Mouse (Mus musculus) layer of hippocampus, adult 18-20 months (tissue): Measurements from ENCODE around the gene Nr3c2. TPM values are rescaled to one million over a fixed set of nuclear protein-coding genes. Genes with fewer than 3 reads are reported as not detected.
A peak's percentile ranks its signal among the peaks of the same experiment; 100 is the strongest.

Experiments used
- DNase-seq, 2 experiments: peaks; one replicate each; pipeline ENCODE4 v3.0.0; 2022; ENCODE audit warnings: low spot score in 2 of 2
- total RNA-seq, 2 experiments: library from RNA; stranded (reverse); gene quantifications; 2 replicates each; pipeline ENCODE4 v1.2.3; 2021

Nr3c2 gene
- total RNA-seq, 2 experiments from 2014 or later: 144 to 162 TPM

DNA sequence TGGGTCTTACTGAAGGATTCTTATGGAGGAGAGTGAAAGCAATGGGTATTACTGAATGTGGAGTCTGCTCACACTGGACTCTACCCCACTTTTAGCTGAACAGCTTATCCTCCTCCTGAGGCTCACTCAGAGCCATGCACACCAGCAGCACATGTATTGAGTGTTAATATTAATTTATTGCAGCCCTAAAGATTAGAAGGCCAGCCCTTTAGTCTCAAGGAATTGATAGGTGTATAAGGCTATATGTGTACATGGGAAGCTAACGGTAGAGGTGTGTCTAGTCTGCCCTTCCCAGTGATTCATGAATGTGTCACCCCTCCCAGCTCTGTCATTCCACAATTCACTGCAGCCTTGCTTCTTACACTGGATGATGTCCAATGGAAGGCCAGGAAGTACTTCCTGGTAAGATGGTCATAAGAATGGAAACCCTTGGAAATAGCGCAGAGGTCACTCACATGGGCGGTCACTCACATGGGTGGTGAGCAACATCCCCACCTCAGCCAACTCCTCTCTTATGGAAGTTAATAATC lies 156.3 kb downstream of the Nr3c2 start:
- DNase-seq: no peak

DNA sequence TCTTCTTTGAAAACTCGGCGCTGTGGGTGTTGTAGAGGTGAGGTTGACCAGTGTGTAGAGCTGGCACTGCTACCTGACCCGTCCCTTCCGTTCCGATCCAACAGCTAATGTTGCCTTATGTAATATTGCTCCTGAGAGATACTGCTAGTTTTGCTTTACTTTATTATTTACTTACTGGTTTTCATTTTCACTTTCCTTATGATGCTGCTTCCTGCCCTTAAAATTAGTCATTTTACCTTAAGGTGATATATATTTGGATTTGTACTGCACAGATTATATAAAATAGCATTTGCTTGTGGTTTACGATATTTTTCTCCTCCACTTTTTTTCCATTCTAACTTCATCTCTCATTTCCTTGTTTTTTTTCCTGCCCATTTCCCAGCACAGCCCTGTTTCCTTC lies 157.6 kb downstream of the Nr3c2 start:
- no peak for DNase-seq

DNA sequence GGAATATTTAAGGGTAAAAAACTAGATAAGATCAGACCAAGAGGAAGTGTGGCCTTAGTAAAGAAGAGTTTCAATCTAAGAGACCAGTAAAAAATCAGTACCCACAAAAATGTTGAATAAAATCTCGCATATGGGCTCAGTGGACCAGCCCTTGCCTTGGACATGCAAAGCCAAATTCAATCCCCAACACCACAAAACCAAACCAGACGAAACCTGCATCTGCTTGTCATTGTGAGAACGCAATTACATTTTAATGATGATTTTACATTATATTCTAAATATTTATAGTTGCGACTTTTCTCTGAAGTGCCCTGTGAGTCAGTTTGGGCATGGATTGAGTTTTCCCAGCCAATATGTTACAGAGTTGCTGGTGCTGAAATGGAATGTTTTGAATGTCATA lies 183.4 kb downstream of the Nr3c2 start:
- no peak for DNase-seq

DNA sequence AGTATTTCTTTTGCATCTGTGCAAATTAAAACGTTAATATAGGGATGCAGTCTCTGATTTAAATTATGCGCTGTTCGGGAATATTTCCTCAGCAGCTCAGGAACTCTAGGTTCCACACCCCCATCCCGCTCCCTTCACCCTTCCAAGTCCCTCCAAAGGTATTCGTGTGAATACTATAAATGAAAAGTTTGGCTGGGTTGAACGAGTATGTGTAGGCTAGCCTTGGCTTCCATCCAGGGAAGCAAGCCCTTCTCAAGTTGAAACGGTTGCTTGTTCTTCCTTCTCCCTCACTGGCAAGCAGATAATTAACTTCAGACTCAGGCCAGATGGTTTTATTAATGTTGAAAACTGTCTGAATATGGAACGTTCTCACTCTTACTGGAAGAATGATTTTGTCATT lies 186.8 kb downstream of the Nr3c2 start:
- DNase-seq: peak; percentile 26 to 68

DNA sequence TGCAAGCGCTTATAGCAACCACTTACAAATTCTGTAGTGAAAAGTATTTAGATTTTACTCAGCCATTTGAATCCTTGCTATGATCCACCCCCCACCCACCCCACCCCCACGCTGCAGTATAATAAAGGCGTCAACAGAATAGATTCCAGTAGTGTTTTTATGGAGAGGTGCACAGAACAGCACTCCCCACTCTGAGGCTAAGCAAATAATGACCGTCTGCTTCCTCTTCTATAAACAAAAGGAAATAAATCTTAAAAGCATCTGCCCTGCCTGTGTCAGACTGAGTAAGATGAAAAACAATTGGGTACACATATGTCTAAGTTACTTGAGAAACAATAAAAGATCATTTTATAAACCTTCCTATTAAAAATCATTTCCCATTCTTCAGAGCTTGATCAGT lies 197.5 kb downstream of the Nr3c2 start:
- DNase-seq: no peak

DNA sequence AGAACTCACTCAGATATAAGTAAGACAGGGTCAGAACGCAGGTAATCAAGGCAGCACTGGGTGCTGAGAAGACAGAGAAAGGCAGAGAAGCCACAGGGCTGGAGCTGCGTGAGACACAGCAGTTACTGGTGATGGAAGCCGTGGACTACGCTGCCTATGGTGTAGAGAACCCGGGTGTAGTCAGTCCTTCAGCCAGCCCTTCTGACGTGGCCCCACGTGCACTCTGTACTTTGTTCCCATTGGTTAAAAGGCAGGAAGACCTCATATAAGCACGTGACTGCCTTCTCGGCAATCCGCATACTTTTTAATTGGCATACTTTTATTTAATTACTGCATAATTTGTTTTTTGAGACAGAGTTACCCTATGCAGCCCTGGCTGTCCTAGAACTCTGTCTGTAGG lies 198.9 kb downstream of the Nr3c2 start:
- no peak for DNase-seq

DNA sequence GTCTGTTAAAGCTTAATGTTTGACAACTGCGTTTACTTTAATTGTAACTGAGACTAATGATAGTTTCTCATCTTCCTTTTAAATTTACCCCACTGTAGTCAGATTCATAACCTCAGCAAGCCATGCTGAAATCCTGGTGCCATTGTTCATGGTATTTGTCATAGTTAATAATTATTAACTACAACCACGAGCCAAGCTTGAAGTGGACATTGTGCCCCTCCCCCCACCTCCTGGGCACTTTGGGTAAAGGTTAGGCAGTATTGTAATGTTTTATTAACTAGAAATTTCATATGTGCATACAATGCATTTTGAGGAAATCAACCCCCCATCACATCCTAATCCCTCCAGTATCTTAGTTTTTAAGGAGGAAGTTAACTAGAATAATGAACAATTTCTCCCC lies 201.1 kb downstream of the Nr3c2 start:
- no peak for DNase-seq

DNA sequence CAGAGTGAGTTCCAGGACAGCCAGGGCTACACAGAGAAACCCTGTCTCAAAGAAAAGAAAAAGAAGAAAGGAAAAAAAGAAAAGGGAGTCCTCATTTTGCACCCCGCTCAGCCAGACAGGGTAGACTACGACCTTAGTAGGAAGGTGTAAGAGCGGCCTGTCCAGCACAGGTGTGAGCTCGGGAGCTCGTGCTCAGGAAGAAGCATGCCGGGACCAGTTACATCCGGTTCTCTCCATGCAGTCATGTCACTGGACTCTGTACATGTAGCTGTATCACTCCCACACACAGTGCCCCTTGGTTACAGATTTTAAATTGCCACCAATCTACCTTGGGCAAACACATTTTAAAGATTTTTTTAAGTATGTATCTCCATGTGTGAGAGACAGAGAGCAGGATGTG lies 203.6 kb downstream of the Nr3c2 start:
- no peak for DNase-seq

DNA sequence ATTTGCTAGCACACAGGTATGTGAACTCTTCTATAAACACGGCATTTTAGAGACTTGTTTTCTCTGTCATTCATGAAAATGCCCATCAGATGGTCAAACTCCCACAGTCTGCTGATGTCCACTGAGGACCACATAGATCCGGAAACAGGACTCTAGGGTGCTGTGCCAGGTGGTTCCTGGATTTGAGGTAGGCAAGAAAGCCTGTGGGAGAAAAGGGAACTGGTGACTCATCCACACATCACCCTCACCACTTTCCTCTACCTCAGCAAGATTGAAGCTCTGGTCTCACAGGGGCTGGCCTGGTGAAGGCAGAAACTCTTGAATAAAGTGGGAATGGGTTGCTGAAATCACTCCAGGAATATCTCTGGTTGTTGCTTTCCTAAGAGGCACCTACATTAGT lies 213.5 kb downstream of the Nr3c2 start:
- no peak for DNase-seq

DNA sequence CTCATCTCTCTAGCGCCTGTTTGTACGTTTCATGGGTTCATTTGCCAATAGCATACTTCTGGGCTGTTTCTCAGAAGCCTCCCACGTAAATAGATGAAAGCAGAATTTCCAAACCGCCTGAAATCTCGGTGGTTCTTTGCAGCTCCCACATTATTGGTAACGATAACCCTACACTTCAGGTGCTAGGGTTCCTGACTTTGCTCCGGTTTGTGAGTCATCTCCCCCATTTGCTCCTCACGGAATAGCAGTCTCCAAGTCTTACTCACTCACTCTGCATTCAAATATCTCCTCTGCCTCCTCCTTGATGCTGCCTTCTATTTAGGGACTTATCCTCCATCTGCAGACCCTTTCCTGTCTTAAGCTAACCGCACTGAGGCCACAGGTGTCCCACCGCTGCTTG lies 215.5 kb downstream of the Nr3c2 start:
- peak in 1 of 2 experiments; percentile 50 for DNase-seq

DNA sequence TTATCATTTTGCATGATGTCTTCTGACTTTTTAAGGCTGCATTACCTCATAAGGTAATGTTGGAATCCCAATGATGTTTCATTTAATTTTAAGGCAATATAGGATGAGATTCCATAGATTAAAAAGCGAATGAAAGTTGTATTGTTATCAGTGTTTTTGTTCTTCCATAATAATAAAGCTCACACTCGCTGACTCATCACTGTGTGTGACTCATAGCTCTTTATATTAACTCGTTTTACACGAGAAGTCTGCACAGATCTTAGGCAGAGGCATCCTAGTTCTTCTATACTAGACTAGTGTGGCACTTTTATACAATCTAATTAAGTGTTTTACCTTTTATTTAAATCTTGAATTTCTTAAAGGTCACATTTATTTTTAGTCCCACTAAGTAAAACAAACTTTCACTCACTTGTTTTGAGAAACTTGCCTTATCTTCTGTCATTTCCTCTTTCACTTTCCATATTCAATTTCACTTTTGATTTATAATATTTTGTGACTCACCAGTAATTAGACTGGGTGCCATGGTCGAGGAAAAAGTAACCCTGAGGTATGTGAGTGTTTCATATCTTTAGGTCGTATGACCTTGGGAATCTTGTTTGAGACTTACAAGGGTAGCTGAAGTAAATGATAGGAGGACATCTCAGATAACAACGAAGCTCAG lies 217.3 kb downstream of the Nr3c2 start:
- no peak for DNase-seq

DNA sequence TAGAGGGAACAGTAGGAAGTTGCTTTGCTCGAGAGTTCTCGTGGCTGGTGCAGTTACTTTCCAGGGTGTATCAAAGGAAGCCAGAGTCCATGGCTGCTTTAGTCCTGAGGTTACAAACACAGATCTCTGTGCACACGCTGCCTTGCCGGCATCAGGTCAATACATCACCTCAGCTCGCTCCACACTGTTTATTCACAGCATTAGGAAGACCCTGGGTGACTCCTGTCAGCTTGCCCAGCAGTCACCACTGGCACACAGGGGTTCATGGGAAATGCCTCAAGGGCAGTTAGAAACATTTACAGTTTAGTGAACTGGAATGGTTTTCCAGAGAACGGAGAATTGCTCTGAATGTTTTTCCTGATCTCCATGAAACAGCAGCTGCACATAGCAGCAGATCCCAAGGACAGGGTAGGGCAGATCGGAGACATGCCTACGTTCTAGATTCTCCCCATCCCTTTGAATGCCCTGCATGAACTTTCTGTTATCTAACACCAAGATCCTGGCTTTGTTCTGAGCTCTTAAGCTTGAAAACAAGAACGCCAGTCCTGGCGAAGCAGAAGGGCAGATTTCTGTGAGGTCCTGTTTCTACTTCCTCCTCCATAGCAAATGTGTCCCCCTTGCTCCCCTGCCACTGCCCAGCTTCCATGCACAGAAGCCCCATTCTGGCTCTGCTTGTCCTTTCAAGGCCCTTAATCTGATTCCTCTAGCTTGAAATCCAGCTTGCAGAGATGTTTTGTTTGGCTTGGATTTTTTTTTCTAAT lies 221.7 kb downstream of the Nr3c2 start:
- DNase-seq: no peak

DNA sequence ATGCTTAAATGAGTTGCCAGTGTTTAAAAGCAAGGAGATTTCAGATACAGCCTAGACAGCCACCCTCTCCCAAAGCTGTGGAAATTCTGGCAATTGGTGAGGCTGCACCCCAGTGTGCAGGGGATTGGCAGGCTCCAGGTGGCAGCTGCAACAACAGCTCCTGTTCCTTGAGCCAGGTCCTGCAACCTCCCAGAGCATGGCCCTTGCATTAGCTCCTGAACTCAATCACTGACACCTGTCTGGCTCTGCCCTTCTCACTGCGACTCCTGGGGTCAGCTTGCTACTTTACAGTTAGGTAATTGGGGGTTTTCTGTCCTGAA lies 222.3 kb downstream of the Nr3c2 start:
- DNase-seq: no peak

DNA sequence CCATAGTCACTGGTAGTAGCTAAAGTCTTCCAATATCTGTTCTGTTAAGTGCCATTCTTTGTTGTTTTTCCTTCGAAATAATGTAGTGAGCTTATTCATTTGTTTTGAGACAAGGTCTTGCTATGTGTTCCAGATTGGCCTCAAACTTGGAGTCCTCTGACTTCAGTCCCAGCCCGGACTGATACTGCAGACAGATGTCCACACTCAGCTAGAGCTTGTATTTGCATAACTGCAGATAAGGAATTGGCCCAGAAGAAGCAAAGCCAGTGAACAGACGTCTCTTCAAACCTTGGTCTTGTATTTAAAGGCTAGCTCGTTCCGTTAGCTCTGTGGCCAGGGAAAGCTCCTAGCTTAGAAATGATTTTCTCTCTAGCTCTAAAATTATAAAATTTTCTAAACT lies 223.1 kb downstream of the Nr3c2 start:
- DNase-seq: no peak

DNA sequence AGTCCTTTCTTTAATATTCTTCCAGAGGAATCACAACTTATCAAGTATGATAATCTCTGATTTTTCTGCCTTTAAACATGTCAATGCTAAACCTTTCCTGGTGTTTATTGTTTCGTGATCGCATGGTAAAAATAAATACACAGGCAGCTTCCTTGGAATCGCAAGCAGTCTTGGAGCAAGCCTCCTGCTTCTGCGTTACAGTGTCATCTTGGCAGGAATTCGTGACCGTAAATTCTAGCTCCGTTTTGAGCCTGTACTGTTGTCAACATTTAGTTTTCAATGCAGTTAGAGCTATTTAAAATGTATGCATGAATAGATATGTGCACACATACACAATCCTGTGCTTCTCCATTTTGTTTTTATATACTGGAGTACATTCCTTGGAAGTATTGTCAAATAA lies 226.5 kb downstream of the Nr3c2 start:
- no peak for DNase-seq

DNA sequence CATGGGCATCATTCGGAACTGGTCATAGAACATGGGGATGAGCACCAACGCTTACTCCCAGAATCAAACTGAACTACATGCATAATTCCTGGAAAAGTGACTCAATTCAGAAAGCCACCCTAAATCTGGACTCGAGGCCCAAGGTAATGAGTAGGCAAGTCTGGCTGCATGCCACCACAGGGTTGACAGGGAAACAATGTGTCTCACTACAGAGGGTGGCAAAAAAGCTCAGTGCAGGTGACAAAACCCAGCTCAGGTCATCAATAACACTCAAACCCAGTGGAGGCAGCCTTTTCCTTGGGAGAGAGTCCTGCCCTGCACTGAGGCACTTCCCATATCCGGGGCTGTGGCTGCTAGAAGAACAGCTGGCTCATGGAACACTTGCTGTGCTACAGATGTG lies 228.8 kb downstream of the Nr3c2 start:
- no peak for DNase-seq

DNA sequence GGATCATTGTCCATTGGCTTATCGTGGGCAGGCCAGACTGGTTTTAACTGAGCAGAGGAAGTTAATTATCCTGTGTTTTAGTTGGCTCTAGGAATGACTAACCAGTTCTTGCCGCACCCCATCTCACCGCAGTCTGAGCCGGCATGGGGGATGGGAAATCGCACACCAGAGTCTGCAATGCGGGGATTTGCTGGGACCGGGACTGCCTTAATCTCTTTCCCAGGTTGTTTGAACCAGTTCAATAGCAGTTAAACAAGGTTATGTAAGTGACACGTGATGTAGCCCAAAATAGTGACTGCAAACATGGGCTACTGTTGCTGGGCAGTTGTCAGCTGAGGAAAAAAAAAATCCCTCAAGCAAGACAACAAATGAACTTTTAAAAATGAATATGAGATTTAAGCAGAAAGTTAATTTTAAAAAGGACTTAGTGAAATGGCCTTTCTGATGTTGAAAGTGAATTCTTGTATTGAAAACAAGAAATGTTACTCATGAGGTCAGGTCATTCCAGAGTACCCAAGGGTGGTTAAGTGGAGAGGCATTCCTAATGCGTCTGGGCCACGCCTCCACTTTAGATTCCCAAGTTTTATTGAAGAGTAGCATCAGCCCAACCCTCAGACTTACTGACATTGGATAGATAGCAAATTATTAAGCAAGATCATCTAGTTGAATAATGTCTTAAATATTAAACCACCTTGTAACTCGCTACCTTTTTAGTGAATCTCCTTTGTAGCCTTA lies 233.8 kb downstream of the Nr3c2 start:
- DNase-seq: peak in 1 of 2 experiments; percentile 39

DNA sequence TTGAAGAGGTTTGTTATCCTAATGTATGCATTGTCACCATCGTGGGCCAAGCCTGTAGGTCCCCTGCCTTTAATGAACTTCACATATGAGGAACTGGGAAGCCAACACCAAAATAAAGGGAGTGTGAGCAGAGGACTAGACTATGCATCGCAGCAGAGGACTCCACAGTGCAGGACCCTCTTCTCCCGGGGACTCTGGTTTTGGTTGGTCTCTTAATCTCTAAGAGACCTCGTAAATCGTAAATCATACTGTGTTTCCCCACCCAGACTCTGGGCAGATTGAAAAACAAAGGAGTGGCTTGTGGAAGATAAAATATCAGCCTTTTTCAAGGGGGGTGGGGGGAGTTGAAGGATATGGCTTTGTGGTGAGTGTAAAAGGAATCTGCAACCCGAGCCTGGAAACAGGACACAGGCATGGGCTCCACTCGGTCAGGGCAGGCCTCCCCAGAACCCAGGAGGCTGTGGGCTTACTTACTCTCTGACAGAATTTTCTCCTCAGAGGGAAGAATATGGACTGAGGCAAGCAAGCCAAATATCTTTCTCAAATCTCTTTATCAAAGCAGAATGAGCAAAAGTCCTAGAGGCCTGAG lies 234.6 kb downstream of the Nr3c2 start:
- no peak for DNase-seq

DNA sequence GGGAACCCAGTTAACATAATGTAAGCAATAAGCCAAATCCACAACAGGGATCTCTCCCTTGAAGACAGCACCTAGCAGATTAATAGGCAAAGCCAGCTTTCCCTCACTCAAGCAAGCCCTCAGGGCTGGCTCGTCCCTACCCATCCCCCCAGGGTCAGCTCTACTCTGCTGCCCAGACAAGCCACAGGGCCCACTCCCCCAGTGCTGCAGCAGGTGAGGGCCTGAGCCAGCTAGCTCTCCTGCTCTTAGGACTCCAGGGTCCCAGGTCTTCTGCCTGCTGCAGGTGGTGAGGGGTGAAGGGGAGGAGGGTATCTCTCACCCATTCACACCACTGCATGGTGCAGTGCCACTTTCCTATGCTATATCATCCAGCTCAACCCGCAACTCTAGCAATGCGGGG lies 246.0 kb downstream of the Nr3c2 start:
- no peak for DNase-seq

DNA sequence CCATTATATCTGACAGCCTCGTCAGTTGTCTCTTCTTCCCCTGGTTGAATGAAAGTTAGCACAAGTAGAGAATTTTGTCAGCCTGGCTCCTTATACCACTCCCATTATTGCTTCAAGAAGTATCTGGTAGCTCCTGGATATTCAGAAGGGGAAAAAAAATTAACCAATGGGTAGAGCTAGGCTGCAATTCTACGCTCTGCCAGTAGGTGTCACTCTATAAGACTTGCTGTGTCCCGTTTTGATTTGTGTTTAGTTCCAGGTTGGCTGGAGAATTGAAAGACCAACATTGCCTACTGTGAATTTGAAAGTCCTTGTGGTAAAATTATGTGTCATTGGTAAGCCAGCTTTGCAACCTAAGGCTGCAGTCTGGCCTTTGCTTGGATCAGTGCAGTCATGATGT lies 255.3 kb downstream of the Nr3c2 start:
- no peak for DNase-seq

DNA sequence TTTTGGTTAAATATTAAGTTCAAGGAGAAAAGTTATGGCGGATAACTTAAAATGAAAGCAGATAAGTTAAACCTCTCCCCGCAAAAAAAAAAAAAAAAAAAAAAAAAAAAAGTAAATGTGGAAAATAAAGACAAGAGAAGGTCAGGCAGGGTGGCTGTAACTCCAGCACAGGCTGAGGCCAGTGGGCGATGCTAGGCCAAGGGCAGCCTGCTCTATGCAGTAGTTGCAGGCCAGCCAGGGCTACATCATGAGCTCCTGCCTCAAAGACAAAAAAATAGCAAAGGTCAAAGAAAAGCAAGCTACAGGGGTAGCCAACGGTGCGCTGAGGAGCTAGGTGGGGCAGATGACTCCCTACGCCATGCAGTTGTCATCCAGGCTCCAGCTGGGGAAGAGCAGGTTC lies 270.1 kb downstream of the Nr3c2 start:
- DNase-seq: no peak
